Mouse (Mus musculus): ENCODE data around the gene Cd164.

- no peak for TF ChIP-seq CTCF (IDR thresholded peaks at IDR 0.05; ENCODE audit: low read depth)
- TF ChIP-seq EP300 (IDR thresholded peaks at IDR 0.05; ENCODE audit: low read depth) = no peak
Measured at GRCm38 (mm10) chr10:41535991-41536390, 16.8 kb downstream of the Cd164 start.
